Mouse (Mus musculus) lung, adult 2 months (tissue): ENCODE data around the gene Magi3.

Experiments
- CTCF ChIP-seq: fragments of 200-500 bp; IDR thresholded peaks from 2 replicates; pipeline ENCODE4 v1.5.1; 2011; ENCODE audit warnings: mild to moderate bottlenecking, low read length, control low read depth; ENCODE audit not compliant: insufficient read depth
- POLR2A ChIP-seq: fragments of 200-500 bp; IDR thresholded peaks from 2 replicates; pipeline ENCODE4 v1.6.1; 2011; ENCODE audit warnings: low read depth, mild to moderate bottlenecking, control low read depth, low read length, borderline replicate concordance; ENCODE audit errors: extremely low read depth

DNA sequence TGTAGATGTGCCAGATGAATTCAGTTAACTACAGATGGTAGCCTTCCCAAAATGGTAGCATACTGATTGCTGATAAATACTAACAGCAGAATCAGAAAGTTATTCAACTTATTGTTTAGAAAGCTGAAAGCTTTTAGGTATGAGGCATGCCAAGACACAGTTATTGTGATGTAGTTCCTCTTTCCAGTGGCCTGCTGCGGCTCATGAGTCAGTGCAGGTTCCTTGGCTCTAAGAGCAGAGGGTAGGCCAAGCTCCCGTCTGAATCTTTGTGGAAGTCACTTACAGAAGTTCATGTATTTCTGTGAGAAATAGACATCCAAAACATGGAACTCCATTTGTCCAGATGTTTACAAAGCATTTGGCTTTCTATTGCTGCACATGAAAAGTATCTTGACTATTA is 208.2 kb downstream of the Magi3 start:
- TF ChIP-seq CTCF (no peak), POLR2A (no peak)
